In genomic region chr7:144336626-144337025, GRCm38 (mm10) we compare ENCODE assay signal across 15 mouse cellular contexts.
DNase-seq lines count a peak whose midpoint lies in the region; ATAC-seq and TF ChIP-seq lines count a peak whose summit lies in the region.
"Had no signal": no experiment of that assay in that cellular context is flagged by ENCODE, and none has a peak within 500 bp of the region (broad histone marks: within the 10 kb centered on the region; RNA-seq: fewer than 3 reads in every experiment).

No protein-coding gene starts in this region.

- no peak overlapping the region for H3K9ac ChIP-seq in lung, postnatal 0 days (replicated peaks; ENCODE audit: low read depth)
- no peak overlapping the region for H3K9ac ChIP-seq in neural tube, embryonic 15.5 days (replicated peaks)
- H3K9ac ChIP-seq: heart, embryonic 15.5 days; kidney, embryonic 15.5 days; liver, embryonic 14.5 days had no signal

- no peak for TF ChIP-seq CTCF in lung, postnatal 0 days (IDR thresholded peaks at IDR 0.05)

- no peak for ATAC-seq in lung, postnatal 0 days
- ATAC-seq in neural tube, embryonic 15.5 days (ENCODE audit: low FRiP score), result peak; percentile 37; the same call in 1 of the 2 replicates
- ATAC-seq: midbrain, embryonic 16.5 days had no signal

- no peaks in the 10 kb centered on the region for H3K36me3 ChIP-seq in lung, postnatal 0 days (ENCODE audit: insufficient read depth, low read length)
- no peaks in the 10 kb centered on the region for H3K36me3 ChIP-seq in neural tube, embryonic 15.5 days
- H3K36me3 ChIP-seq: heart, embryonic 15.5 days; kidney, embryonic 15.5 days had no signal

- H3K4me1 ChIP-seq in lung, postnatal 0 days (ENCODE audit: insufficient read depth, low read depth, low read length), result no peaks in the 10 kb centered on the region
- no peaks in the 10 kb centered on the region for H3K4me1 ChIP-seq in neural tube, embryonic 15.5 days
- H3K4me1 ChIP-seq: heart, embryonic 15.5 days; kidney, embryonic 15.5 days had no signal

- TF ChIP-seq EP300 in lung, postnatal 0 days (IDR thresholded peaks at IDR 0.05), result no peak

- H3K4me3 ChIP-seq in lung, postnatal 0 days (ENCODE audit: low read depth, low read length), result no peak overlapping the region
- no peak overlapping the region for H3K4me3 ChIP-seq in neural tube, embryonic 15.5 days (replicated peaks)
- H3K4me3 ChIP-seq: heart, embryonic 15.5 days; kidney, embryonic 15.5 days; left cerebral cortex, adult 2 months had no signal

- no peaks in the 10 kb centered on the region for H3K27me3 ChIP-seq in lung, postnatal 0 days (replicated peaks; ENCODE audit: insufficient read depth, low read length)
- no peaks in the 10 kb centered on the region for H3K27me3 ChIP-seq in neural tube, embryonic 15.5 days (replicated peaks)
- H3K27me3 ChIP-seq: heart, embryonic 15.5 days; kidney, embryonic 15.5 days had no signal

- no peak overlapping the region for H3K4me2 ChIP-seq in lung, postnatal 0 days (replicated peaks; ENCODE audit: low read depth, low read length)
- H3K4me2 ChIP-seq in neural tube, embryonic 15.5 days, result no peak overlapping the region
- H3K4me2 ChIP-seq: heart, embryonic 15.5 days; kidney, embryonic 15.5 days had no signal

- peak; percentile 22 for DNase-seq in embryo, embryonic 10.5 days (ENCODE audit: low spot score)
- no peak for DNase-seq in embryo, embryonic 11 days
- DNase-seq in lung, postnatal 36 days, result peak; percentile 10
- no peak for DNase-seq in lung, postnatal 0 days (ENCODE audit: low spot score)
- DNase-seq in adrenal gland, adult 2 months, result peak; percentile 91
- no peak for DNase-seq in thymus, postnatal 10 days (ENCODE audit: low spot score in 2 of 2)
- no peak for DNase-seq in left cerebral cortex, adult 11 months (ENCODE audit: low spot score)
- DNase-seq: cerebellum, adult 8-10 months; thymus, postnatal 14 days had no signal

- H3K9me3 ChIP-seq in lung, postnatal 0 days (ENCODE audit: low read length), result no peaks in the 10 kb centered on the region
- H3K9me3 ChIP-seq in neural tube, embryonic 15.5 days (replicated peaks), result no peaks in the 10 kb centered on the region
- H3K9me3 ChIP-seq: heart, embryonic 15.5 days; kidney, embryonic 15.5 days had no signal

- H3K27ac ChIP-seq in lung, postnatal 0 days (ENCODE audit: low read length), result no peak overlapping the region
- H3K27ac ChIP-seq in neural tube, embryonic 15.5 days (replicated peaks), result no peak overlapping the region
- H3K27ac ChIP-seq: heart, embryonic 15.5 days; kidney, embryonic 15.5 days; left cerebral cortex, adult 2 months; liver, embryonic 14.5 days had no signal

Comparison
In these comparisons a context has a peak if more than half of its experiments do, and no peak if none do; other contexts are left out.
1. DNase-seq: peak in embryo, embryonic 10.5 days (single experiment), lung, postnatal 36 days (single experiment) and adrenal gland, adult 2 months (single experiment); none in embryo, embryonic 11 days (single experiment), lung, postnatal 0 days (single experiment), thymus, postnatal 10 days (0 of 2) and left cerebral cortex, adult 11 months (single experiment).